Mouse (Mus musculus): Measurements from ENCODE around the gene Ap4s1. TPM values are rescaled to one million over a fixed set of nuclear protein-coding genes. Genes with fewer than 3 reads are reported as not detected.
"Not testable (repeated sequence)": the region's sequence is repeated elsewhere in the genome, so short reads cannot be mapped to it uniquely, and the experiment has no call there.

Gene Ap4s1
- total RNA-seq (2021), result 10 to 100 TPM; 49.3 to 53.3 TPM
- long read RNA-seq, experiment 1, partial matches to known transcripts, result 3 of 12 reads
- long read RNA-seq, experiment 1, other reads (novel, unspliced or antisense), result 9 of 12 reads
- long read RNA-seq, experiment 2, partial matches to known transcripts, result 0 of 5 reads
- long read RNA-seq, experiment 2, other reads (novel, unspliced or antisense), result 5 of 5 reads

GRCm38 (mm10) chr12:51690893-51691844, at the start of gene Ap4s1:
TSS of gene Ap4s1 (plus strand) at chr12:51691033.
- peak; percentile 69 for DNase-seq

DNA sequence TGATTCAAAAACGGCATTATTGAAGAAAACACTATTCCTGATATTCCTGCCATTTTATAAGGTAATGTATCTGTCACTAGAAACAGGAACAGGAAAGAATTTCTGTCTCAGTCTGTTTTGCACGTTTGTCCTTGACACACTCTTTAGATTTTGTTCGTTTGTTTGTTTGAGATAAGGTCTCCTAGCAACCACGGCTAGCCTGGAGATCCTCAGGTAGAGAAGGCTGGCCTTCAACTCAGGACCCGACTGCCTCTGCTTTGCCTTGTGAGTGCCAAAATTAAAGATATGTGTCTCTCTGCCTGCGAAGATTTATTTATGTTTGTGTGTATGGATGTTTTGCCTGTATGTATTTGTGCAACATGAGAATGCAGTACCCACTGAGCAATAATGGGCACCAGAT, 49.0 kb upstream of the Ap4s1 start:
- no peak for DNase-seq

GRCm38 (mm10) chr12:51649401-51649800, 41.4 kb upstream of the Ap4s1 start:
- not testable (repeated sequence) for DNase-seq

DNA sequence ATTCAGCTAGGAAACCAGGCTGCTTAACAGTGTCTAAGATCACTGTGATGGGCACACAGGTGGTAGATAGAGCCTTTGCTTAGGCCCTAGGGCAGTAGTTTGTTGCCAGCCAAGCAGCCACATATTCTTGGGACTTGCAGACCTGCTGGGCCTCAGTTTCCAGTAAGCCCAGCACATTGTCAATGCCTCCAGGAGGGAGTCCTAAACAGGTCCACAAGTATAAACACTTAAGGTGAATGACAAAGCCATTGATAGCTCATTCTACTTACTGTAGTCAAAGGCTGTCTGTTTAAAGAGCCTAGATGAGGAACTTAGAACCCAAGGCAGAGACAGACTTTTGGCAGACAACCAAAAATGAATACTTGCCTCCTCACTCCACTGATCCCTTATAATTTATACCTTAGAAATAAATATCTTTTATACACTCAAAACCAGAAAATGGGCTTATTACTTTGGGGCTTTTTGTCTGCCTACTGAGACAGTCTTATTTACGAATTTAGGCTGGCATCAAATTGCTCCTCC, 34.8 kb upstream of the Ap4s1 start:
- DNase-seq, result no peak

- no peak for DNase-seq
Measured at GRCm38 (mm10) chr12:51663011-51663410, 27.8 kb upstream of the Ap4s1 start.

GRCm38 (mm10) chr12:51663908-51664307, 26.9 kb upstream of the Ap4s1 start:
- no peak for DNase-seq

GRCm38 (mm10) chr12:51666708-51667430, 24.0 kb upstream of the Ap4s1 start:
- DNase-seq, result no peak

GRCm38 (mm10) chr12:51671231-51671891, 19.5 kb upstream of the Ap4s1 start:
- DNase-seq, result no peak

GRCm38 (mm10) chr12:51673270-51673669, 17.6 kb upstream of the Ap4s1 start:
- DNase-seq, result no peak

DNA sequence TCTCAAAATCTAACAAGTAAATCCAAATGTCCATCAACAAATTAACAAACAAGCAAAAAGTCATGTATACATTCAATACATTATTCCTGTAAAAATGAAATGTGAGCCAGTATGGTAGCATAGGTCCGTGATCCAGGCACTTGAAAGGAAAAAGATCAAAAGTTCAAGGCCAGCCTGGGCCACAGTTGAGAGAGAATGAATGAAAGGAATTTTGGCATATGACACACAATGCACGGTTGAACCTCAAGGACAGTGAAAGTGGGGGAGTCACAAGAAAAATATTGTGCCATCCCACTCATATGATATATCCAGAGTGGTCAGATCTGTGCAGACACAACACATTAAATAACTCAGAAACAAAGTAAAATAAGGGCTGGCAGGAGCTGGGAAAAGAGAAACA, 14.4 kb upstream of the Ap4s1 start:
- no peak for DNase-seq

DNA sequence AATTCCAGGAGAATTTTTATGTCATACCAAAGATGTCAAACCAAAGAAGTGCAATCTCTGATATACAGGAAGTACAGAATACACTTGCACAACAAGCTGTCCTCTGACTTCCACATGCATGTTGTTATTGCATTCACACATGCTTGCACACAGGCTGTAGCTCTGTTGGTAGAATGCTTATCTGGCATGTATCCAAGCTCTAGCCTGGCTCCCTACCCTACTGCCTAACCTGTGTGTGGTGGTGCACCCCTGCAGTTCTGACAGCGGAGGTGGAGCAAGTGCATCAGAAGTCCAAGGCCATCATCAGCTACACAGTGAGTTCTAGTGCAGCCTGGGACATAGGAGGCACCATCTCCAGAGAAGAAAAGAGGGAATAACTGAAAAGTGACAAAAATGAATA, 12.0 kb upstream of the Ap4s1 start:
- no peak for DNase-seq

DNA sequence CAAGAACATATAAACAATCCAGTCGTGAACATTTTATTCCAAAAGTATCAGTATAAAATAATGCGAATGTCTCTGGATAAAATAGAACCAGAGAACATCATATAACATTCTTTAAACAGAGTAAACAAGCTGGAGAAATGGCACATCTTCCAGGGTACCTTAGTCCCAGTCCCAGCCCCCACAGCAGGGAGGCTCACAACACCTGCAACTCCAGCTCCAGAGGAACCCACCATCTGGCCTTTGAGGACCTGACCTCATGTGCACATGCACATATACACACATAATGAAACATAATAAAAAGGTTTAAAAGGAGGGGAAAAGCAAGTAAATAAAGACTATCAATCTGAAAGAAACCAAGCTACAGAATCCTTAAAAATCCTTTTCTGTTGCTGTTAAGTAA, 2.3 kb upstream of the Ap4s1 start:
- DNase-seq, result no peak

DNA sequence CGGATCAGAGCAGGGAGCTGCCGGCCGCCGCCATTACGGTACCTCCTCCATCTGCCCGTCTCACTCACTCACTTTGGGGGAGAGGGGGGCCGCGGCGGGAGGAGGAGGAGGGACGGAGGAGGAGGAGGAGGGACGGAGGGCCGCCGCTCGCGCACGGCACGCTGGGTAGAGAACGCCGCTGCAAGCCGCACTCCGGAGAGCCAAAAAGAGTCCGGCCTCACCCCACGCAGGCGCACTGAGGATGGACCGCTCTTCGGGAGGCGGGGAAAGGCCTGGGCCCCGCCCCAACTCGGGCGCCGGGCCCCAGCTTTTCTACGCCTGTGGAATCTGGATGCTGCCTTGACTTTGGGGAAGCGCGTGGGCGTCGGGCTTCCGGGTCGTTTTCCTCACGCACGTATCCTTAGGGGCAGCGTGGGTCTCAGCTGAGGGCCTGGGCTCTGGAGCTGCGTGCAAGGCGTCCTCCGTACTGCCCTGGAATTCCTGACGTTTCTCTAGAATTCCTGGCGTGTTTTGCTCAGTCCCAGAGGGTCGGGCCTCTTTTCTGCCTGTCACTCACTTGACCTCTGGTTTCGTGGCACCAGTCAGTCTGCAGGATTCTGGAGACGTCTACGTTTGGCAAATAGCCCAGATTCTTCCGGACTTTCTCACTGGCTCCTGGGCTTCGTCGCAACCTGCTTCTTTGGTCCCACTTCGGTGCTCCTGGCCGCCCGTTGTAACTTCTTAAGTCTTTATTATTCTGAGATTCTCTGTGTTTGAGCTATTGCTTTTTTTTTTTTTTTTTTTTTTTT, 1.2 kb downstream of the Ap4s1 start, which contains the start of gene Strn3:
Strn3 (minus strand) TSS at position 53 of the 788 bp plus-strand sequence.
- peak; percentile 99 for DNase-seq

DNA sequence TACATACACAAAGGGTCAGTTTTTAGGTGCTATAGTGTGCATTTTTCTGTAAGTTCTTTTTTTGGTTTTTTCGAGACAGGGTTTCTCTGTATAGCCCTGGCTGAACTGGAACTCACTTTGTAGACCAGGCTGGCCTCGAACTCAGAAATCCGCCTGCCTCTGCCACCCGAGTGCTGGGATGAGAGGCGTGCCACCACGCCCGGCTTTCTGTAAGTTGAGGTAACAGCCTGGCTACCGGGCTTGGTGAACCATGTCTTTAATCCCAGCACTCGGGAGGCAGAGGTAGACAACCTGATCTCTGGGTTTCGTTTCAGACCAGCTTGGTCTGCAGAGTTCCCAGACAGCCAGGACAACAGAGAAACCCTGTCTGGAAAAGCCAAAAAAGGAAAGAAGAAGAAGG, 2.0 kb downstream of the Ap4s1 start:
- DNase-seq, result not testable (repeated sequence)

DNA sequence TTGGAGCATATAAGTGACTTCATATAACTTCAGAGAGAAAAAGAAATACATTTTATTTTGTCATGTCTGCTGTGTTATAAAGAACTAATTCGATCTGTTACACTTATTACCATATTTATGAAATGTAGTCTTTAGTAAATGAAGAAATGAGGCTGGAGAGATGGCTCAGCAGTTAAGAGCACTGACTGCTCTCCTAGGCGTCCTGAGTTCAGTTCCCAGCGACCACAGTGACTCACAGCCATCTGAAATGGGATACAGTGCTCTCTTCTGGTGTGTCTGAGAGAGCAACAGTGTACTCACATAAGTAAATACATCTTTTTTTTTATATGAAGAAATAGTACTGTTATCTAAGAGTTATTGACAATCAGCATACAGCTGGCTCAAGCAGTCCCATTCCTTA, 2.6 kb downstream of the Ap4s1 start:
- no peak for DNase-seq

GRCm38 (mm10) chr12:51694096-51694495, 3.3 kb downstream of the Ap4s1 start:
- no peak for DNase-seq

GRCm38 (mm10) chr12:51694966-51695365, 4.1 kb downstream of the Ap4s1 start:
- DNase-seq, result no peak

DNA sequence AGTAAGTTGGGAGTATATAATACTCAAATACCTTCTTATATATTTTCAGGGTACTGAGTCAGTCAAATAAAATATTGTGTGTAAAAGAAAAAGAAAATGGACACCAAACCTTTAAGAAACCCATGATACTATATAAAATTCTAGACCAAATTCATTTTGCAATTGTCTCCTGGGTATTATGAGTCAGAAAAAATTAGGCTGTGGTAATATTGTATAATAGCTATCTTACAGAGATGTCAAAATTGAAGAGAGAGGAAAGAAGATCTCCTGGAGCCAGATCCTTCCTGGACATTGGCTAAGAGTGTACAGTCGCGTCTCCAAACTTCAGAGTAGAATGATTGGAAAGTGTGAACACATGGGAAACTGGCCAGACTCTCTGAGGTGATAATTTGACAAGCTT, 5.3 kb downstream of the Ap4s1 start:
- DNase-seq, result no peak

- no peak for DNase-seq
Measured at GRCm38 (mm10) chr12:51699623-51700393, 9.0 kb downstream of the Ap4s1 start.

- no peak for DNase-seq
Measured at GRCm38 (mm10) chr12:51701723-51702122, 10.9 kb downstream of the Ap4s1 start.

Measured in gastrocnemius, postnatal 25 days (tissue).